Mouse (Mus musculus): ENCODE data around the gene Ppp1r3a. TPM values are rescaled to one million over a fixed set of nuclear protein-coding genes. Genes with fewer than 3 reads are reported as not detected.
"Not testable (repeated sequence)": the region's sequence is repeated elsewhere in the genome, so short reads cannot be mapped to it uniquely, and the experiment has no call there.

The Ppp1r3a gene
- total RNA-seq (2022) = not detected

DNA sequence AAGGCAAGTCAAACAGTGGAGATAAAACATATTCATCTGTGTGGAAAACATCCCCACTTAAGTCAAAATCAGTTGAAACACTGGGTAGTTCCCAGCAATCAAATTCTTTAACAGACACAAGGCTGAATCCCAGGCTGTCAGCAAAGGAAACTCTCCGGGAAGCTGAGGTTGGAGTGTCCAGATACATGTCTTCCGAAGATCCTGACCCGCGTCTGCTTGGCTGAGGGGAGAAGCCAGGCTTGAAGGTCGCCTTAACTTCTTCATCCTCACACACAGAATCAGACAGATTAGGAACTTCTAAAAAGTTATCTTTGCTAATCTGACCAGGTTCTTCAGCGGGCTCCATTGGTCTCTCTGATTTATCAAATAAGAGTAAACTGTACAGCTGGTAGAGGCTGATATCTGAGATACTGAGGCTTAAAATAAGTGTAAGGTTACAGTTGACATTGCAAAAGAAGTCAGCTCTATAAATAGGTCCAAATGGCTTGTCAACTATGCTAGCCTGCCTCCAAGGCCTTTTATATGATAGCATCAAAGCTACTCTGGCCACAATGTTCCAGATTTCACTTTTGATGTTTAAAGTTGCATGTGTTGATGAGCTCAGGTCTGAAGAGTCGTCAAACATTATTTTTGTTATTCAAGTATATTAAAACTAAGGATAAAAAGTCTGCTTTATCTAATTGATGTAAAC is at the start of gene Ppp1r3a:
TSS of gene Ppp1r3a (minus strand) at position 374 of the 691 bp plus-strand sequence.
- no peak for DNase-seq (ENCODE audit: low spot score in 2 of 2)

DNA sequence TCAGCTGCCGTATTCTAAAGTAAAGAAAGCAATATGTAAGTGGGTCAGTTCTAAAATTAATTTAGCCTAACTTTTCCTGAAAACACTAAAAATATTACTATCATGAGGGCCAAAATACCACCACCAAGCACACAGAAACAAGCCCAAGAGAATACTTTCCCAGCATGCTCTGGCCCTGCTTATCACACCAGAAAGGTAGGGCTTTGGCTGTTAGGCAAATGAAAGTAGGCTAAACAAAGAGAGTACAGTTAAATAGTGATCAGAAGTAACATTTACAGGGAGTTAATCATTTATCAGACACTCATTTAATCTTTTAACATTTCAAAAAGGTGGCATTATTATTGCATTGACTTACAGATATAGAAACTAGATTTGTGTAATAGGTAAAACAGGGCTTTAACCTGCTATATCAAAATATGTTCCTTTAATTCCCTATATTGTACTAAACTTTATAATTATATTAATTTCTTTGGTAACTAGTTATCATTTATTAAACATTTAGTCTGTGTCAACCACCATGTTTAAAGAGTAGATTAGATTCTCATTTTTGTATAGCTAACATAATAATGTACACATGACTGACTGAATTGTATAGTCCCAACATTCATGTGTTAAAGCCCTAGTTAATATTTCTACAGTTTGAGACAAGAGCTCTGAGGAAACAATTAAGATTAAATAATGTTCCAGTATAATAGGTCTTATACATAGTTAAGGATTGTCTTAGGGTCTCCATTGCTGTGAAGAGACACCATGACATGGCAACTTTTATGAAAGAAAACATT is 32.3 kb upstream of the Ppp1r3a start:
- no peak for DNase-seq (ENCODE audit: low spot score in 2 of 2)

DNA sequence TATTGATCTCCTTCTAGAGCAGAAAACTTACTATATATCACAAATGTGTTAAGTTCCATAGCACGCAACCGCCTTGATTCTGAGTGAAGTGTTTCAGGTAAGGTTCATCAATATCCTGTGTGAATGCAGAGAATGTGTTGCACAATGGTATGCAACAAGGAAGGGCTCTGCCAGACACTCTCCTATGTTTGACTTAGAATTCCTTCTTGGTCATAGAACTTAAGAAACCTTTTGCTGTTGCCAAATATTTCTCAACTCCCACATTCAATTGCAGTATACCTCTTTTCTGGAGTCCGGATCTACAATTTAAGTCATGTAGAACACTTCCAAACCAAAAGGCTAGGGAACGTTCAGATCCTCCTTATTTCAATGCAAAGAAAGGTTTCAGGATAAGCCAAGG is 22.8 kb upstream of the Ppp1r3a start:
- DNase-seq (ENCODE audit: low spot score in 2 of 2) = no peak

DNA sequence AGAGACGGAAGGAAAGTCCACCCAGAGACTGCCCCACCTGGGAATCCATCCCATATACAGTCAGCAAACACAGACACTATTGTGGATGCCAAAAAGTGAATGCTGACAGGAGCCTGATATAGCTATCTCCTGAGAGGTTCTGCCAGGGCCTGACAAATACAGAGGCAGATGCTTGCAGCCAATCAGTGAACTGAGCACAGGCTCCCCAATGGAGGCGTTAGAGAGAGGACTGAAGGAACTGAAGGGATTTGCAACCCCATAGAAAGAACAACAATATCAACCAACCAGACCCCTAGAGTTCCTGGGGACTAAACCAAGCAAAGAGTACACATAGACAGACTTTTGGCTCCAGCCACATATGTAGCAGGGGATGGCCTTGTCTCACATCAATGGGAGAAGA is 16.6 kb upstream of the Ppp1r3a start:
- no peak for DNase-seq (ENCODE audit: low spot score in 2 of 2)

DNA sequence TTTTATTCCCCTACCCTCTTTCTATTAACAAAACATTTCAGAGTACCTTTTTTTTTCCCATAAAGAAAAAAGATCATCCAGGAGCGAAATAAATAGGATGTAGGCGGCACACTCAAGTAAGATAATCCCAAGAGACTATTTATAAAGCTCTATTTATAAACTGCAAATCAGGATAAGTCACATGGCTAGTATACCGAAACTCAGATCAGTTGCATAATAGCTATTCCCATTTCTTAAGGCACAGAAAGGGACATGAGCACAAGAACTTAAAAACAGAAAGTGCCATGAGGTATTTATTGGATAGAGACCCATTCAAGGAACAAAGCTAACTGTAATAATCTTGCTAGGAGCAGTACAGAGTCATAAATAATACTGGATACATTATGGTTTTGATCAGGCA is 2.4 kb upstream of the Ppp1r3a start:
- no peak for DNase-seq (ENCODE audit: low spot score in 2 of 2)

DNA sequence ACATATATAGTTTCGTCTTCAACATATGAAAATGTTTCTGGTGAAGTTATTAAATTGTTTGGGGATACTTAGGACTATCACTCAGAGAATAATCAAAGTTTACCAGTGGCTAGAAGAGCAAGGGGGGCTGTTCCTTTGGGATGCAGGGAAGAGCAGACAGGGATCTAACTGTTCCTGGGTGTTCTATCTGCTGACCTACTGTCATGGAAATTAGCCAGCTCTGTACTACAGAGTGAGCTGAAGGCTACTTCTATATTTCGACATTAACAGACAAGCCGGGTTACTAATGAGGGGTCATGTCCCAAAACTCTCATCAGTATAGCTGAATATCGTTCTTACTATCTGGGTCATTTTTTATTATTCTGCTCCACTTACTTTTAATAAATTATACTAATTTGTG is 1.6 kb downstream of the Ppp1r3a start:
- DNase-seq (ENCODE audit: low spot score in 2 of 2) = no peak

DNA sequence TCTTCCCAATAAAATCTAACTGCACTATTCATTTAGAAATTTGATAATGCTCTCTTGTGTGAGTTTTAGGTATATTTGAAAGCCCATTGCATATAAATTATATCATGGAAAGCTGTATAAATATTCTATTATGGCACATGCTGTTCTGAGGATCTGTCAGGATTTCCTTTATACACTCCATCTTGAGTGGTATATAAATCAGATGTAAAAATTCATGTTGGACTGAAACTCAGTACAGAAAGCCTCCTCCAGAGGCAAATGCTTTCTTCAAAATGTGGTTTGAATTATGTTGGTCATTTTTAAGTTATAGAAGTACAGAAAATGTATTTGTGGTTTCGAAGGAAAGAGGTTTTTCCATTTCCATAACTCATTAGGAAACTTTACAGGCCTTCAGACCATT is 2.9 kb downstream of the Ppp1r3a start:
- DNase-seq (ENCODE audit: low spot score in 2 of 2) = no peak

DNA sequence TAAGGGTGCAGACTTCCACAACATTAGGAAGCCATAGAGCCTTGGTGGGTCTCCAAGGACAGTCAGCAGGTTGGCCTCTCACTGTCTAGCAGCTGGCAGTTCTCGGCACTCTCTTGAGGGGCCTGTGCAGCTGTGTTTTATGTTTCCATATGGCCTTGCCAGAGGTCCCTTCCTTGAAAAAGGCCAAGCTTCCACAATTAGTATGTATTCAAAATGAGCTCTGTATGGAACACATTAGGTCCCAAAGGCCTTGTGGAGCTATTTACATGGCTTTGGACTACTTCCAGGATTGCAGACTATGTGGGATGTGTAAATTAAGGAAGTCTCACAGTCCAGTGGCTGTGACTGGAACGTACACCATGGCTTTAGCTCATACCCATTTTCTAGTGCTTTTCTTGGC is 8.1 kb downstream of the Ppp1r3a start:
- no peak for DNase-seq (ENCODE audit: low spot score in 2 of 2)

DNA sequence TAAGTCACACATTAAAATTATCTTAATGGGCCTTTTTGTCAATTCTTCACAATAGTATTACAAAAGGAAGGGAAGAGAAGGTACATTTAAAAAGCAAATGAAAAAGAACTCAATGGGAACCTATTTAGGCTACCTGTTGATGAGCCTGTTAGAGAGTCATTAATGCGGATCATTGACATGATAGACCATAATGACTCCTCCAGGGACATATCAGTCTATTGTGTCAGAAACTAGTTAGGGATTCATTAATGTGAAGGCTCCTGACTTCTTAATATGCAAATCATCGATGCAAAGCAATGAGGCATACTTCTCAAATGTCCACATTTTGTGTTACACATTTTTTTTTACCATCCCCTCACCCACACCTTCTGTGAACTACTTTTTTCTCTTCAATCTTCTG is 19.1 kb downstream of the Ppp1r3a start:
- DNase-seq (ENCODE audit: low spot score in 2 of 2) = no peak

DNA sequence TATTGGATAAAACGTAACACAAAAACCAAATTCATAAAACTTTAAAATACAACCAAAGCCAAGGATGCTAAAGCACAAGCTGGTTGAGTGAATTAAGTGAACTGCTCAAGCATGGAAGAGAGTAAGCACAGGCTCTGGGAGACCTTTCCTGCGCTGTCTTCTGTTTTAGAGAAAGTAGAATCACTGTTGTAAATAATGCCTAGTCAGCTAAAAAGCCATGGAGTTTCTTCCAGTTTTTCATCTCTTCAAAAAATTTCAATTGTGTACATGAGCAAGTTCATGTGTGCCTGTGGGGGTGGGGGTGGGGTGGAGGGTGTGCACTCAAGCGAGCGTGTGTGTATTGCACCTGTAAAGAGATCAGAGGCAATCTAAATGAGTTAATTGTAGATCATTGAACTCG is 24.1 kb downstream of the Ppp1r3a start:
- DNase-seq (ENCODE audit: low spot score in 2 of 2) = no peak

DNA sequence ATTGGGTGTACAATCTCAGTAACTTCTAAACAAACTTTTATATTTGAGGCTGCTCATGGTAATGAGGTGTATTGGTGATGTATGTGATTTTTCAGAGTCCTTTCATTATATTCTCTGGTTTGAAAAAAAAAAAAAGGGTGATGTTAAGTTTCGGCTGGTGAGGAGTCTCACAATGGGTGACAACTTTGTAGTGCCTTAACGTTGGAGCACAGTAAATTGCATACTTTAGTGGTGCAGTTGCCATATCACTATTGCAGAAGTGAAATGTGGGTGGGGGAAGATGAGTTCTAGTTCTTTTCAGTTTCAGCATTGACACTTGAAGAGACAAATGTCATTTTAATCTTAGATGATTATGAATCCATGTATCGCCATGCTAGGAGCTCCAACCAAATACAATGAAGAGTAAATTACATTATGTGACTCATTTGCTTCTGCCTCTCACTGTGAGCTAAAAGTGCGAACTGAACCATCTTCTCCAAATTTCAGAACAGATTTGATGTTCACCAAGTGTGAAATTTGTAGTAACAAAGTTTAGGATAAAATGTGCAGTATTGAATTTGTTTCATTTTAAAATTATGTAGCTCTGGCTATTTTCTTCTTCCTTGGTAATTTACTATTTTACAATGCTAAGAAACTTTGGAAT is 34.2 kb downstream of the Ppp1r3a start:
- DNase-seq (ENCODE audit: low spot score in 2 of 2) = no peak

DNA sequence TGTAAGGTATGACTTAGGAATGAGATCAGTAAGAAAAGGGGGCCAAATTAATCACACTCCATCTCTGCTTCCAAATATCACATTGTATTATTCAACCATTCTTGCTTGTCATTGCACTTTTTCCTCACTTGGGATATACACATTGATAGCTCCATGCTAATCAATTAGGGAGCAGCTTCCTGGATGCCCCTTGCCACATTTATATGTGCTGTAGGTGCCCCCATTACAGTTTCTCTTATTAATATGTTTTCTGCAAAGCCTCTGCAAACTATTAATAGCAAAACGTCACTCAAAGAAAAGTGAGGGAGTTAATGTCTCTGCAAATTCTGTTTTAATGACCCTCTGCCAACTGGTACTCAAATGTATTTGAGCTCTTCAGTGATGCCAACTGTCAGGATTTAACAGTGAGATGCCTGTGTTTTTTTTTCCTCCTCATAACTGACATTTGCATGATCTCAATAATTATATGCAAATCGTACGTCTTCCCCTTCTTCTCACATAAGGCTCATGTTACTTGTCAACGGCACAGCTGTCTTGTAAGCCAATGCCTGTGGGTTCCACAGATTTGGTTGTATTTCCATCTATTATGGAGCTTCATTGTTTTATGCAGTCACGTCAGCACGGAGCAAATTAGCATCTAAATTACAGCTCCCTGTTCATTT is 34.8 kb downstream of the Ppp1r3a start:
- no peak for DNase-seq (ENCODE audit: low spot score in 2 of 2)

DNA sequence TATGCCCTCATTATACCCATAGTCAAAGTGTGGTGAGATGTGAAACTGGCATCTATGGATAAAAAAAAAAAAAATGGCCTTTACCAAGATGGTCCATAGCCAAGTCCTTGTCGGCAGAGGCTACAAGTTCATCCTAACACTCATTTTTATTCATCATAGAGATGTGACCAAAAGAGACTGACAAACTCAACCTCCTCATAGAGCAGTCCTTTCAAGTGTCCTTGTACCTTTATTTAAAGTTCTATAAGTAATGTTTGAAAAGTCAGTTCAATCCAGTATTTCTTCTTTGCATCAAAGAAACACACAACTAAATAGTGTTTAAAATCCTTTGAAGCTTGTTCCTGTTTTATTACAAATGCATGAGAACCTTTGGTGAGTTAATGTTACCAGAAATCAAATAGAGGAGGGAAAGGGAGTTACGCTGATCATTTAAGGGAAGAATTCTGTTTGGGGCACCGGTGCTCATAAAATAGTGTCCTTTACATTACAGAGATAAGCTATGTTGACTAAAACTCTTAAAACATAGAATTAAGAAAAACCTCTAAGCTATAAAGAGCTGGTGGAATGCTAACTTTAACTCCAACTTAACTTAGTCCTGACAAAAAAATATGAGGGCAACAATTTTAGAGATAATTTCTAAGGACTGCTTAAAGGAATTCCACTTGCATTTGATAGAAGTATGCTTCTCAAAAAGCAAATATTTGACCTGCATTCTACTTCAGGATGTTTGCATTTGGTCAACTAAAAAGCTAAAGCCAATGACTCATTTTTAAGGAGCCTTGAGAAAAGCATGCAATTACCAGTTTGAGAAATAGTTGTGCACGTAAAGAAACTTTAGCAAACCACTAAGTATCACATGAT is 39.7 kb downstream of the Ppp1r3a start:
- no peak for DNase-seq (ENCODE audit: low spot score in 2 of 2)

DNA sequence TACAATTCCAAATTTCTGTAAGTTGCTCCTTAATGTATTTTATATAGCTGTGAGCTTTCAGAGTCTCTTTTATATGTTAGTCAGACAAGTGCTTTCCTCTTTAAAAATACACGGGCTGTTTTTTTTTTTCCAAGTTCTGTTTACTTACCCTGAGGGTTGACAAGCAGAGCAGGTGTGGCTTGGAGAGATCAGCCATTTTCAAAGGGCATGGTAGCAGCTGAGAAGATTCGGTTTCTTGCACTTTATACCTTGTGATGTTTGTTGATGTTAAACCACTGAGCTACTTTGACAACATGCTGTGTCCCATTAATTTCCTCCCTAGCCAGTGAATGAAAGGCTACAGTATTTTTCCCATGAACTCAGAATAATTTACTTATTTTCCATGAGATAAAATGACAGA is 42.9 kb downstream of the Ppp1r3a start:
- no peak for DNase-seq (ENCODE audit: low spot score in 2 of 2)

DNA sequence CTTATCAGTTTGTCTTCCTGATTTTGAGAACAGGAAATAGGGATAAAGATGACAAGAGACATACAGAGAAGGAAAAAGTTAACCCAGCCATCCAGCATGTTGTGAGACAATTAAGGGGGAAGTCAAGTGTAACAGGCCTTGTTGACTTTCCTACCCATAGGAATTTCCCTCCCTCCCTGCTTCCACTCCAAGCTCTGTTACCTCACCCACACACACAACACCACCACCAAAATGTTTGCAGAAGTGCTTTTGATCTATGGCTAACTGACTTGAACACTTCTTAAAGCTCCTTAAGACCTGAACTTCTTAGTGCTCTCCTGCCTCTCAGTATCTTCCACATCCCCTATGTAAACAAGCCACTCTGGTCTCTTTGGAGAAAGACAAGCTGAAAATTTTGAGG is 55.0 kb downstream of the Ppp1r3a start:
- no peak for DNase-seq (ENCODE audit: low spot score in 2 of 2)

DNA sequence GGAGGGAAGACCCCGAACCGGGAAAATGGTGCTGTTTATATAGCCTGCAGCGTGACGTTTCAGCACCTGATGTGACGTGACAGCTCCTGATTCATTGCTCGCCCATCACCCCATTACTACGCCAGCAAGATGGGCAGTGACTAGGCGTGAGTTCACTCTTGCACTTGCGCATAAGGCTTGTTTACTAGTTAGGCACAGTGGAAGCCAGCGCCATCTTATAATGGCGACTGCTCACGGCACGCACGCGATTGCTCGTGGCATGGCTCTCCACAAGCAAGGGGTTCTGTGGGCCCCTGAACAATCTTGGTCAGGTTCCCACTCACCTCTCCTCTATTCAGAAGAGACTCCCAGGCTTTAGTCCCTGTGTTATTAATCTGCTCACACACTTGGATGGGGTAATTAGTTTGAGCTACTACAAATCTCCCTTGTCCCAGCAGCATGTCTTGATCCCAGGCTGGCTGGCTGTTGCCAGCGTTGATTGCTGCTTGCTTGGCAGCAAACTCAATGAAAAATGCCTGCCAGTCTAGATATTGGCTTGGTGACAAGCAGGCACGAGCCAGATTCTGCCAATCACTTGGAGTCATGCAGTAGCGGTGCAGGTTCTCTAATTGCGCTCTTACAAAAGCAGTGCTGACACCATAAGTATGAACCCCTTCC is 75.7 kb downstream of the Ppp1r3a start:
- DNase-seq (ENCODE audit: low spot score in 2 of 2) = peak in 1 of 2 experiments; percentile 2

DNA sequence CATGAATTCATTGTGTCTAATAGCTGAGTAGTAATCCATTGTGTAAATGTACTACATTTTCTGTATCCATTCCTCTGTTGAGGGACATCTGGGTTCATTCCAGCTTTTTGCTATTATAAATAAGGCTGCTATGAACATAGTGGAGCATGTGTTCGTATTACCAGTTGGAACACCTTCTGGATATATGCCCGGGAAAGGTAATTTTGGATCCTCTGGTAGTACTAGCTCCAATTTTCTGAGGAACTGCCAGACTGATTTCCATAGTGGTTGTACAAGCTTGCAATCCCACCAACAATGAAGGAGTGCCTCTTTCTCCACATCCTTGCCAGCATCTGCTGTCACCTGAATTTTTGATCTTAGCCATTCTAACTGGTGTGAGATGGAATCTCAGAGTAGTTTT is 86.1 kb downstream of the Ppp1r3a start:
- not testable (repeated sequence) for DNase-seq (ENCODE audit: low spot score in 2 of 2)

DNA sequence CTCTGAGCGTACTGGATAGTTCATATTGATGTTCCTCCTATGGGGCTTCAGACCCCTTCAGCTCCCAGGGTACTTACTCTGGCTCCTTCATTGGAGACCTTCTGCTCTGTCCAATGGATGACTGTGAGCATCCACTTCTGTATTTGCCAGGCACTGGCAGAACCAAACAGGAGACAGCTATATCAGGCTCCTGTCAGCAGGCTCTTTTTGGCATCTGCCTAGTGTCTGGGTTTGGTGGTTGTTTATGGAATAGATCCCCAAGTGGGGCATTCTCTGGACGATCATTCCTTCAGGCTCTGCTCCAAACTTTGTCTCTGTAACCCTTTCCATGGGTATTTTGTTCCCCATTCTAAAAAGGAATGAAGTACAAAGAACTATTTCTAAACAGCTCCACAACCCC is 87.4 kb downstream of the Ppp1r3a start:
- not testable (repeated sequence) for DNase-seq (ENCODE audit: low spot score in 2 of 2)
